Mouse (Mus musculus) stomach, embryonic 16.5 days (tissue): ENCODE data around the gene Mitf. TPM values are rescaled to one million over a fixed set of nuclear protein-coding genes. Genes with fewer than 3 reads are reported as not detected.

Source experiments
- ATAC-seq: fragments of 200-750 bp; cut with Nextera tagmentation; 2 replicates; pipeline ENCODE4 v1.8.0; 2017; ENCODE audit warnings: moderate number of reproducible peaks, moderate TSS enrichment; ENCODE audit not compliant: insufficient read depth, low FRiP score
- H3K27ac ChIP-seq: fragments of 300-500 bp; sonication (generic); 2 replicates; pipeline ENCODE4 v1.5.1; 2014; ENCODE audit warnings: low read length
- H3K27me3 ChIP-seq: fragments of 300-500 bp; sonication (generic); 2 replicates; pipeline ENCODE4 v1.6.1; 2014; ENCODE audit warnings: low read length, control low read depth, mixed read lengths; ENCODE audit not compliant: control insufficient read depth, insufficient read depth
- H3K36me3 ChIP-seq: fragments of 300-500 bp; sonication (generic); 2 replicates; pipeline ENCODE4 v1.6.1; 2014; ENCODE audit warnings: low read length; ENCODE audit not compliant: control insufficient read depth, insufficient read depth
- H3K4me1 ChIP-seq: fragments of 300-500 bp; sonication (generic); 2 replicates; pipeline ENCODE4 v1.6.1; 2014; ENCODE audit warnings: low read length, control low read depth, mixed read lengths; ENCODE audit not compliant: control insufficient read depth, insufficient read depth
- H3K4me2 ChIP-seq: fragments of 300-500 bp; sonication (generic); 2 replicates; pipeline ENCODE4 v1.6.1; 2014; ENCODE audit warnings: low read depth, low read length, mixed read lengths
- H3K4me3 ChIP-seq: fragments of 300-500 bp; sonication (generic); replicated peaks from 2 replicates; pipeline ENCODE4 v1.5.1; 2014; ENCODE audit warnings: mild to moderate bottlenecking, low read length
- H3K9ac ChIP-seq: fragments of 300-500 bp; sonication (generic); 2 replicates; pipeline ENCODE4 v1.6.1; 2014; ENCODE audit warnings: low read length
- H3K9me3 ChIP-seq: fragments of 300-500 bp; sonication (generic); replicated peaks from 2 replicates; pipeline ENCODE4 v1.6.1; 2016; ENCODE audit warnings: low read length, control low read depth; ENCODE audit not compliant: control insufficient read depth
- WGBS: fragments of 180-500 bp; shearing (Covaris S2); extraction: QIAGEN DNeasy Blood & Tissue Kit; methylation state at CpG from one replicate; pipeline ENCODE4 v1.1.7; 2014; 5-methylcytosine and 5-hydroxymethylcytosine counted together
- polyA plus RNA-seq: library from polyadenylated mRNA; unstranded; fragments of >200 nt; fragmentation: Nextera tagmentation; extraction: Ambion mirVana; gene quantifications from 2 replicates; pipeline ENCODE4 v1.2.1, GENCODE M21; 2015

Gene Mitf
- polyA plus RNA-seq, 1 experiment from 2014 or later: 2.0 TPM

- no peak overlapping the region for H3K4me3 ChIP-seq
- no peak overlapping the region for H3K9ac ChIP-seq
- peaks cover 5% of the 10 kb centered on the region; the same call in 1 of the 2 replicates for H3K4me1 ChIP-seq
- WGBS: 46% methylated on average over 11 of the region's 11 CpGs
- H3K9me3 ChIP-seq: no peaks in the 10 kb centered on the region
- H3K27me3 ChIP-seq: no peaks in the 10 kb centered on the region
- no peaks in the 10 kb centered on the region for H3K36me3 ChIP-seq
- H3K4me2 ChIP-seq: peak overlapping the region; percentile 12; the same call in 1 of the 2 replicates
- peak; percentile 77; the same call in 1 of the 2 replicates for ATAC-seq
- H3K27ac ChIP-seq: peak overlapping the region; percentile 63
Observed at GRCm38 (mm10) chr6:98046295-98047108, 239.7 kb downstream of the Mitf start.

GRCm38 (mm10) chr6:98047741-98048140 is 240.9 kb downstream of the Mitf start:
- Histone ChIP-seq H3K9me3 (no peaks in the 10 kb centered on the region), H3K27me3 (no peaks in the 10 kb centered on the region), H3K9ac (no peak overlapping the region), H3K4me1 (peaks cover 5% of the 10 kb centered on the region; the same call in 1 of the 2 replicates), H3K4me3 (no peak overlapping the region), H3K4me2 (no peak overlapping the region), H3K36me3 (no peaks in the 10 kb centered on the region), H3K27ac (no peak overlapping the region)
- ATAC-seq: no peak
- 64% methylated on average over 6 of the region's 6 CpGs for WGBS

GRCm38 (mm10) chr6:98048671-98049438 is 242.0 kb downstream of the Mitf start:
- WGBS: 47% methylated on average over 14 of the region's 14 CpGs
- no peak overlapping the region for H3K4me2 ChIP-seq
- no peaks in the 10 kb centered on the region for H3K9me3 ChIP-seq
- H3K27ac ChIP-seq: no peak overlapping the region
- H3K4me1 ChIP-seq: peaks cover 5% of the 10 kb centered on the region; the same call in 1 of the 2 replicates
- H3K36me3 ChIP-seq: no peaks in the 10 kb centered on the region
- peak; percentile 38 for ATAC-seq
- no peaks in the 10 kb centered on the region for H3K27me3 ChIP-seq
- no peak overlapping the region for H3K4me3 ChIP-seq
- H3K9ac ChIP-seq: no peak overlapping the region

- no peak overlapping the region for H3K4me2 ChIP-seq
- ATAC-seq: no peak
- H3K27me3 ChIP-seq: no peaks in the 10 kb centered on the region
- H3K9ac ChIP-seq: no peak overlapping the region
- peaks cover 5% of the 10 kb centered on the region; the same call in 1 of the 2 replicates for H3K4me1 ChIP-seq
- no peaks in the 10 kb centered on the region for H3K36me3 ChIP-seq
- no peak overlapping the region for H3K4me3 ChIP-seq
- WGBS: 53% methylated on average over 2 of the region's 2 CpGs
- no peaks in the 10 kb centered on the region for H3K9me3 ChIP-seq
- H3K27ac ChIP-seq: no peak overlapping the region; the same call in 1 of the 2 replicates
Observed at GRCm38 (mm10) chr6:98049551-98049950, 242.7 kb downstream of the Mitf start.

GRCm38 (mm10) chr6:98061878-98062277 is 255.0 kb downstream of the Mitf start:
- no peaks in the 10 kb centered on the region for H3K27me3 ChIP-seq
- H3K4me3 ChIP-seq: no peak overlapping the region
- ATAC-seq: no peak
- no peak overlapping the region for H3K27ac ChIP-seq
- no peaks in the 10 kb centered on the region for H3K9me3 ChIP-seq
- H3K9ac ChIP-seq: no peak overlapping the region
- H3K4me2 ChIP-seq: no peak overlapping the region
- WGBS: 86% methylated on average over 13 of the region's 13 CpGs
- H3K4me1 ChIP-seq: no peaks in the 10 kb centered on the region
- no peaks in the 10 kb centered on the region for H3K36me3 ChIP-seq

- no peaks in the 10 kb centered on the region for H3K4me1 ChIP-seq
- ATAC-seq: no peak
- no peaks in the 10 kb centered on the region for H3K36me3 ChIP-seq
- no peak overlapping the region for H3K4me3 ChIP-seq
- H3K27ac ChIP-seq: no peak overlapping the region
- H3K4me2 ChIP-seq: no peak overlapping the region
- no peaks in the 10 kb centered on the region for H3K9me3 ChIP-seq
- 34% methylated on average over 5 of the region's 5 CpGs for WGBS
- H3K27me3 ChIP-seq: no peaks in the 10 kb centered on the region
- no peak overlapping the region for H3K9ac ChIP-seq
Observed at GRCm38 (mm10) chr6:98064926-98065325, 258.1 kb downstream of the Mitf start.

GRCm38 (mm10) chr6:98066420-98066819 is 259.6 kb downstream of the Mitf start:
- H3K4me2 ChIP-seq: no peak overlapping the region
- H3K9ac ChIP-seq: no peak overlapping the region
- no peaks in the 10 kb centered on the region for H3K27me3 ChIP-seq
- H3K9me3 ChIP-seq: no peaks in the 10 kb centered on the region
- no peak overlapping the region for H3K4me3 ChIP-seq
- WGBS: 80% methylated on average over 4 of the region's 4 CpGs
- H3K27ac ChIP-seq: no peak overlapping the region
- H3K4me1 ChIP-seq: no peaks in the 10 kb centered on the region
- H3K36me3 ChIP-seq: no peaks in the 10 kb centered on the region
- ATAC-seq: no peak
